Mouse (Mus musculus): ENCODE data around the gene Ltbr.

DNA sequence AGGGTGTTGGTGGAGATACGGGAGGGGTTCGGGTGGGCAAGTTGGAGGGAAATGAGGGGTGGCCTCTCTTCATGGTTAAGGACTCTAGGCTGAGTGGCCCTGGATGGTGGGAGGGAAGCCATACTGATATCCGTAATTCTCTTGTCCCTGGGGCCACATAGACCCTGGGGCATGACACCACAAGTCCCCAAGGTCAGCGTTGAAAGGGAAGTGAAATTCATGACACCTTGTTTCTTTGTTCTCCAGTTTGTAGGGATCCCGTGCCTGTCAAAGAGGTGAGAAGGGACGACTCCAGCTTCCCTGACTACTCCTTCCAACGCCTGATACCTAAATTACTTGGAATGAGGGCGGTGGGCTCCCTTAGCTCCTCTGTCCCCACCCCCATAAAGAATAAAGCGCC is 47.2 kb upstream of the Ltbr start:
- TF ChIP-seq CHD1 (IDR thresholded peaks at IDR 0.05; ENCODE audit: low read depth, low read length) (no peak), ETS1 (conservative IDR thresholded peaks at IDR 0.05; ENCODE audit: low read depth, low read length) (no peak; the same call in 1 of the 2 replicates), MXI1 (IDR thresholded peaks at IDR 0.05; ENCODE audit: low read depth, low read length) (no peak), POLR2A (IDR thresholded peaks at IDR 0.05; ENCODE audit: low read depth, low read length) (no peak), UBTF (IDR thresholded peaks at IDR 0.05; ENCODE audit: low read depth, low read length) (no peak), GABPA (IDR thresholded peaks at IDR 0.05; ENCODE audit: insufficient replicate concordance, low read depth, low read length) (no peak), USF2 (conservative IDR thresholded peaks at IDR 0.05; ENCODE audit: low read depth, low read length) (no peak), CTCF (conservative IDR thresholded peaks at IDR 0.05 in 1 of 2, IDR thresholded peaks at IDR 0.05 in 1 of 2; ENCODE audit: low read depth in 2 of 2, low read length in 2 of 2) (no peak), EP300 (IDR thresholded peaks at IDR 0.05; ENCODE audit: low read length) (peak; percentile 74), POLR2AphosphoS2 (IDR thresholded peaks at IDR 0.05; ENCODE audit: low read depth, low read length) (no peak), CHD2 (IDR thresholded peaks at IDR 0.05; ENCODE audit: low read length) (no peak), SIN3A (IDR thresholded peaks at IDR 0.05; ENCODE audit: low read length) (no peak), ELF1 (IDR thresholded peaks at IDR 0.05; ENCODE audit: low read depth, low read length) (no peak), TCF12 (IDR thresholded peaks at IDR 0.05; ENCODE audit: low read depth, low read length) (no peak)

Data from CH12.LX (cell line).